Mouse (Mus musculus) spleen, adult 18-20 months (tissue): ENCODE results near the gene Hnrnpa2b1.

Source experiments
- DNase-seq, 2 experiments: peaks; one replicate each; pipeline ENCODE4 v3.0.0; 2022; ENCODE audit warnings: mixed read lengths in 2 of 2

Gene Hnrnpa2b1

GRCm38 (mm10) chr6:51468891-51469561 is 668 bp downstream of the Hnrnpa2b1 start:
- peak; percentile 68 to 78 for DNase-seq

DNA sequence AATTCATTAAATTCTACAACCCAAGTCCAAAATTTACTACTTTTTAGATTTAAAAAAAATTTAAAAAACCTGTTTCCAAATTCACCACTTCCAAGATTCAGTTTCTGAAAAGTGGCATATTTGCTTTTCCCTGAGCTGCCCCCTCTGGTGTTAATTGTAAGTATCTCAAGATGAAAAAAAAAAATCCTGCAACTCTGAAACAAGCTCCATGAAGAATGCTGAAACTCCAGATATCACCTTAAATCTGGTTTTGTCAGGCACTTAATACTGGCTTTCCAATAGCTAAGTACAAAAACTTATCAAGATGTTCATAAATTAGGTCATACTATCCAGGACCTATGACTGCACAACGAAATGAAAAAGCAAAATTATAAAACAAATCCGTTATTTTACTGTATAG is 2.0 kb downstream of the Hnrnpa2b1 start:
- no peak for DNase-seq

GRCm38 (mm10) chr6:51460363-51460762 is 9.3 kb downstream of the Hnrnpa2b1 start:
- DNase-seq = no peak

DNA sequence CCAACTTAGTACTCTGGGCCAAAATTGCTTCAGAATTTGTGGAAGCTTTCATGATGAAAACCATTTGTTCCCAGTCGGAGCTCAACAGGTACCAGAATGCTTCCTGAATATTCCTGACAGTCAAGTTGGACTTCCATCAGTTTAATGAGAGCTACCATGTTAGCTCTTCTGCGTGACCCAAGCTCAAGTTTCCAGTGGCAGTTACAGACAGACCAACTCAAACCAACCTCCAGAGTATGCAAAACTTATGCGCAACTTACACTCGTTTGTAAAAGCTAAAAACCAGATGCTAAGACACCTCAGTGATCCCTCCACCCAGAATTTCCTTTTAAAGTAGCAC is 9.7 kb downstream of the Hnrnpa2b1 start:
- no peak for DNase-seq

DNA sequence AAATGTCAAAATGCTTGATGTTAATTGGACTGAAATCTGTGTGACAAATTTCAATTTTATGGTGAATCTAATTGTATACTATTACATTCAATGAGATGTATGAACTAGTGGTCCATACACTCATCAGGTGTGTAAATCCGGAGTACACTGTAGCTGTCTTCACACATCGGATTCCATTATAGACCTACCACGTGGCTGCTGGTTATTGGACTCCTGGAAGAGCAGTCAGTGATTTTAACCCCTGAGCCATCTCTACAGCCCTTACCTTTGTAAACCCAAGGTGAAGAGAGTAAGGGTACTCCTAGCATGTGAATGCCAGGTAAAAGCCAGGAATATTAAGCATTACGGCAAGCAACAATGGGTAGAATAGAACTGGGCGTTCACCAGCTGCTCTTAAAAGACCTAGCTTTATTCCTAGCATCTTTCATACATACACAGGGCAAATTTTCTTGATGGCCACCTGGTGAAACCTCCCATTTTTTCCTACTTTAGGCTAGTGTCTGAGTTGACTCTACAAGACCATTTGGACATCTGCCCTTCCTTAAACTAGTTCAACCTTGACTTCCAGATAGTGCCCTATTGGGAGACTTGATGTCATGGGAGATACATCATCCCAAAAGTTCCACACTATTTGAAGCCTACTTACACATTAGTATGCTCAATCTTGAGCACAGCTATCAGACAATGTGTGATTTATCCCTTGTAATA is 10.2 kb downstream of the Hnrnpa2b1 start:
- DNase-seq = no peak

- DNase-seq = no peak
These were observed 10.8 kb downstream of the Hnrnpa2b1 start for GRCm38 (mm10) chr6:51458925-51459312.

DNA sequence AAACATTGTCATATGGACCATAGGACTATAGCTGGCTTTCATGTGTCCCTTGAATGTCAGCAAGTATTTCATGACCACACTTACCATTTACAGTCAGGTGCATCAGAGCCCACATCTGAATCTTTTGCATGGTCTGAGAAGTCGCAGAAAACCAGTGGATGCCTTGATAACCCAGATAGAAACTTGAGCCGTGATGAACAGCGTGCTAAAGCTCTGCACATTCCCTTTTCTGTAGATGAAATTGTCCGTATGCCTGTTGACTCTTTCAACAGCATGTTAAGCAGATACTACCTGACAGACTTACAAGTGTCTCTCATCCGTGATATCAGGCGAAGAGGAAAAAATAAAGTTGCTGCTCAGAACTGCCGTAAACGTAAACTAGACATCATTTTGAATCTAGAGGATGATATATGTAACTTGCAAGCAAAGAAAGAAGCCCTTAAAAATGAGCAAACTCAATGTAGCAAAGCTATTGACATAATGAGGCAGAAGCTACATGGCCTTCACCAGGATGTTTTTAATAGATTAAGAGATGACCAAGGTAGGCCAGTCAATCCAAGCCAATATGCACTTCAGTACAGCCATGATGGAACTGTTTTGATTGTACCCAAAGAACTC is 11.8 kb downstream of the Hnrnpa2b1 start:
- no peak for DNase-seq

DNA sequence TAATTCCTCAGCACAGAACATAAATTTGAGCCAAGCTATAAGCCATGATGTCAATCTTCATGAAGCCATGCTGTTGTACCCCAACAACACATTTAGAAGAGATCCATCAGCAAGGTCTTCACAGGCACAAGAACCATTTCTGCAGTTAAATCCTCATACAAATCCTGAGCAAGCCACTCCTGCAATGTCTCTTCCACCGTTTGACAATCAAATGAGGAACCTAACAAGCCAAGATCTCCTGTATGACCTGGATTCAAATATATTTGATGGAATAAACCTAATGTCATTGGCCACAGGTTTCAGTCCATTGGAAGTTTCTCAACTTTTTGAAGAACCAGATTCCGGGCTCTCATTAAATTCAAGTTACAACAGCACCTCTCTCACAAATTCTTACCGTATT is 12.4 kb downstream of the Hnrnpa2b1 start:
- no peak for DNase-seq

DNA sequence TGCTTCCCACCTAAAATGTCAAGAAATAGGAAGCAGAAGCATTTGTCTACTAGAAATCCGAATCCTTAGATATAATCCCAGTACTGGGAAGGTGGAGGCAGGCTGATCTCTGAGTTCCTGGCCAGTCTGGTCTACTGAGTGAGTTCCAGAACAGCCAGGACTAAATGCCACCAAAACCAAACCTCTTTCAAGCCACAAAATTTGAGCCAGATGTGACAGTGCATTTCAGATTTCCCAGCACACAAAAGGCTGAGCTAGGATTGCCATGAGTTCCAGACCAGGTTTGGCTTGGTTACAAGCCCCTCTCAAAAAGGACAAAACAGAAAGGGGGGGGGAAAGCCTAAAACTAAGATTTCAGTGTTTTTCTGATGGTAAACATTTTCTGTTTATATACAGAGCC is 13.5 kb downstream of the Hnrnpa2b1 start:
- no peak for DNase-seq

DNA sequence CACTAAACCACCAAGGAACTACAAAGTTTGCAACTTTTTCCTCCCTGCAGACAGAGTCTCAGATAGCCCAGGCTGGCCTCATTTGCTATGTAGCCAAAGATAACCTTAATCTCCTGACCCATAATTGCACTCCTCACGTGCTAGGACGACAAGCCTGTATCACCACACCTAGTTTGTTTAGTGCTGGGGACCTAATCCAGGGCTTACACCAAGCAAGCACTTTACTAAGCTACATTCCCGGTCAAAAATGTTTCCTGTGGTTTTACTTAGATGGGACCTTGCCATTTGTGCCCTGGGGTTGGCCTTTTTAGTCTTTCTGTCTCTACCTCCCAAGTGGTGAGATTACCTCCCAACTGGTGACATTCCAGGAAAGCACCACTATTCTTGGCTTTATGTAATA is 14.7 kb downstream of the Hnrnpa2b1 start:
- no peak for DNase-seq

DNA sequence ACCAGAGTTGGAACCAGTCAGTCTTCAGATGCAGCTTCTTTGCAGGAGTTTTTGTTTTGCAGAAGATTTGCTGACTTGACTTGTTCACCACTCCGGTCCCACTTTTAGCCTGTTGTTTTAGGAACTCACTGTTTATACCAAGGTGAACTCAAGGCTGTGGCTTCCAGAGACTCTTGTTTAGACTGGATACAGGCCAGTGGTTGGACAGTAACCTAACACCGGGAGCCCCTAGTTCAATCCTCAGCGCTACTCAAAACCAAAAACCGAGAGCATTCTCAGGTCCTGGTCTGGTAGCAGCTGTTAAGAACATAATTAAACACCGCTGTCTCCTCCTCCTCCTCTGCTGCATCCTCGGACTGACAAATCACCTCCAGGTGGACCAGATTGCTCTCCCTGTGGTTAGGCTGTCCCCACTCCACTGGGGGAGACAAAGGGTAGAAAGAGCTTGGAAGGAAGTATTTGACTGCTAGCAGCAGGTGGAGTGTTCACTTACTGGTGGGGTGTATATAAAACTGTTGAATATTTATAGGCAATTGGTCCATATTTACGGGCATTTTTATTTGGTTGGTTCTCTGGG is 16.7 kb downstream of the Hnrnpa2b1 start:
- no peak for DNase-seq

DNA sequence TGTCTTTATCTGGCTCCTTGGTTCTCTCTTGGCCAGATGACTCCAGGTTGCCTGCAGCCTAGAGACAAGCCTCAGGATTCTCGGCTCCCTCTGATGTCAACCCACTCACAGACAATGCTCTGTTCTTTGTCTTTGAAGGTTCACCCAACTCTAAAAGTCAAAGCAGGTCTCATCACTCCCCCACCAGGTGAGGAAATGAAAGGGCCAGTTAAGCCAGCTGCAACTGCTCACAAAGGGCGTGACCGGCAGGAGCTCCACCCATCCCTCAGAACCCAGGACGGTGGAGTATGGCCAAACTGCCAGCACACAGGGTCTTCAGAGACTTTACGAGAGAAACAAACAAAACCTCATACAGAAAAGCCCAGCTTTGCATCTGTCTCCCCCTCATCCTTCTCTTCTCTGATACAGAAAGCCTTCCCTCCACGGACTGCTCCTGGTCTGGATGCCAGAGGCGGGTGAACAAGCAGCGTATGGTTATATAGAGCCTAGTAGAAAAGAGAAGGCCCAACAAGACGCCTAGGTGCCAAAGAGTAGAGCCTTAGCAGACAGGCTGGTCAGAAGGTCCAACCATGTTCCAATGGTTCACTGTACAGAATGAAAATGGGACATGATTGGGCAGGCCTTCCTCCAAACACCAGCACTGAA is 27.4 kb downstream of the Hnrnpa2b1 start:
- DNase-seq = no peak

- no peak for DNase-seq
These were observed 30.8 kb downstream of the Hnrnpa2b1 start for GRCm38 (mm10) chr6:51438826-51439330.

DNA sequence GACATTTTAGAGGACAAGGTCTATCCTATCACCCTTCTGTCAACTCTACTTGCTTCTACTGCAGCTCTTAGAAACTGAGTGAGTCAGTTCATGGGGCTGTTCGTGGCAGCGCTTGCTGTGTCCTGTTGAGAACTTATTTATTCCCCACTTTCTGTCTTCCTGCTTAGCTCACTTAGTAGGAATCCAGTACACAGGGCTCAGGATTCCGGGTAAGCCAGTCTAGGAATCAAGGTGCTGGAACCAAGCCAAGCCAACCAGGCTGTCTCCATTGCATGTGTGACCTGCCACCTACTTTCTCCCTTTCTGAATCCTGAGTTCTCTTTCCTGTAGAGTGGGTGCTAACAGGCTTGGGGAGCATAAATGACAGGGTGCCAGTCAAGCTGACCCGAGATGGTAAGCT is 32.0 kb downstream of the Hnrnpa2b1 start:
- DNase-seq = no peak

- no peak for DNase-seq
These were observed 35.4 kb downstream of the Hnrnpa2b1 start for GRCm38 (mm10) chr6:51434270-51434669.

DNA sequence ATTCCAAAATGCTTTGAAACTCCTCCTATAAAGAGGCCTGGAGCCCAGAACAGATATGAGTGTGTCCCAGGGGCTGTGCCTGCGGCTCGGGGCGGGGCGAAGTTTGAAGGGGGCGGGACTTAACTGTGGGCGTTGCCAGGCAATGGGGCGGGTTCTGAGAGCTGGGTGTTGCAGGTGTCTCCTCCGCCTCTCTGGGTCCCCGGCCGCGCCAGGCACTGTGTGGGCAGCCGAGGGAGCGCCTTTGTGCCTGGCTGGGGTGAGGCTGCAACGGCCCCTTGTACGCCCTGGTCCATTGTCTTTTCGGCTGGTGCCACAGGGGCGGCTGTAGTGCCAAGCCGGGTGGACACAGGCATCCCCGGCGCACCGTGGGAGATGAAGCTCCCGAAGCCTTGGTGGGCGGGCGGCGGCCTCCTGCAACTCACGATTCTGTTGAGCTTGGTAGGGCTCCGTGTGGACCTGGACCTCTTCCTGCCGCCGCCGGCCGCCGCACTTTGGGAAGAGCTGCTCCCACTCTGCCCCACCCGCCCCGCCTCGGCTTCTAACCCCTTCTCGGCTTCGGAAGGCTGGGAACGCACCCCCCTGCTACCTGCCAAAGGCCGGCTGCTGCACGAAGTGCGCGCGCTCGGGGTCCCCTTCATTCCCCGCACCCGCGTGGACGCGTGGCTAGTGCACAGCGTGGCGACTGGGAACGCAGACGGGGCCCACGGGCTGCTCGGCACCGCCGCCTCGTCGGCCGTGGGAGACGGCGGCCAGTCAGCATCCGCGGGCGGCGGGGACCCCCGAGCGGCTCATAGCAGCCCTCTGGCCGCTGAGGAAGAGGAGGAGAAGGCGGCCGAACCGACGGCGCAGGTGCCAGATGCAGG is 36.9 kb downstream of the Hnrnpa2b1 start, which contains the start of gene Nfe2l3:
TSS of gene Nfe2l3 (plus strand) at position 136 of the 863 bp plus-strand sequence.
- peak; percentile 42 to 52 for DNase-seq

DNA sequence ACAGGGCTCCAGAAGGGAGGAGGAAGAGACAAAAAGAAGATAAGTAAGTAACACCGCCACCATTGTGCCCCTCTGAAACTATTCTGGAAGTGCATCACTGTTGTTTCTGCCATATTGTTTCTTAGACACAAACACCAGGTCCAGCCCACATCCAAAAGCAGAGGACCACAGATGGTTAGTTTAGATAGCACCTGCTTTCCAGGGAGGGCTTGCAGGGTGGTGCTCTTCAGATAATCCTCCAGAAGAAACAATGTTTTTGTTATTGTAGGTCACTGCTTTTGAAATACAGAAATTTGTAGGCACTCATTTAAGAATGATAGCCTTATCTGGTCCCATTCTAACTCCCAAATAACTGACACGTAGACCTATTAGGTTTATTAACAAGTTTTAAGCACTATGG is 45.2 kb downstream of the Hnrnpa2b1 start:
- no peak for DNase-seq

DNA sequence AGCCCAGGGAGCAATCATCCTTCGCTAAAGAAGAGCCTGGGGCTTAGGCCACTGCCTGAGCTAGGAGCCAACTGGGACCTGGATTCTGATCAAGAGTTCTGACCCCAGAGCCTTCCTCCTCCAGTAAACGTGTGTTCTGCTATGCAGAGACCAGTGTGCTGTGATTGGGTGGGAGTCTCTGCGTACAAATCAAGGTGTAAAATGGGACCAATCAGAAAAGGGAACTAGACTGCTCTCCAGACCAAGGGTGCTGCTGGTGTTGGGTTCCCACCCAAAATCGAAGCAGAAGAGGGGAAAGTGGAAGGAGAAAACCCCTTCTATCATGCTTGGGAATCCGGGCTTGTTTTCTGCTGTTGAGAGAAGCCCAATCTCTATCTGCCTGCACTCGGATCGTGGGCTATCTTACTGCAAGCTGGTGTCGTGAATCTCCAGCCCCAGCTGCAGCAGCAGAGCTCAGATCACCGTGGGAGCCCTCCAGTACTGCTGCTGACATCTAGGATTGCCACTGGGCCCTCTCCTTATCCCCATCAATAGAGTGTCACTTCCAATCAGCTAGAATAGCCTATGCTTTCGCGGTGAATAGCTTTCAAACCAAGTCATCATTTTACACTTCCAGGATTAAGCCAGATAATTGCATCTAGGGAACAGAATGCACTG is 46.1 kb downstream of the Hnrnpa2b1 start:
- DNase-seq = no peak

- DNase-seq = no peak
These were observed 52.3 kb downstream of the Hnrnpa2b1 start for GRCm38 (mm10) chr6:51417306-51417936.

DNA sequence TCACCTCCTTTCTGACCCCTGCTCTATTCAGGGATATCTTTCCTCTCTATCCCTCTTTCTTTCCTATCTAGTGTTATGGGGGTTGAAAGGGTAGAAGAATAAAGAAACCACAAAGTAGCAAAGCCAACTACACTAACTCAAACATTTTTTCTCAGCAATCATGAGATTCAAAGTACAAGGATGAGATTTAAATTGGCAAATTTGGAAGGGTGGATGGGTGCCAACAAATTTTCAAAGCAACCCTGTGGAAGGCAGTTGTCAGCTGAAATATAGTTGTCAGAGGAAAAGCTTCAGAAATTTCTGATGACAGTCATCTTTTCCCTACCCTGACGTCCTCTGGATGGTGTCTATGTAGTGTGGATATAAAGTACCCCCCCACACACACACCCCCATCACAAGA is 53.3 kb downstream of the Hnrnpa2b1 start:
- no peak for DNase-seq
